Mouse (Mus musculus): ENCODE results near the gene Secisbp2l.

DNA sequence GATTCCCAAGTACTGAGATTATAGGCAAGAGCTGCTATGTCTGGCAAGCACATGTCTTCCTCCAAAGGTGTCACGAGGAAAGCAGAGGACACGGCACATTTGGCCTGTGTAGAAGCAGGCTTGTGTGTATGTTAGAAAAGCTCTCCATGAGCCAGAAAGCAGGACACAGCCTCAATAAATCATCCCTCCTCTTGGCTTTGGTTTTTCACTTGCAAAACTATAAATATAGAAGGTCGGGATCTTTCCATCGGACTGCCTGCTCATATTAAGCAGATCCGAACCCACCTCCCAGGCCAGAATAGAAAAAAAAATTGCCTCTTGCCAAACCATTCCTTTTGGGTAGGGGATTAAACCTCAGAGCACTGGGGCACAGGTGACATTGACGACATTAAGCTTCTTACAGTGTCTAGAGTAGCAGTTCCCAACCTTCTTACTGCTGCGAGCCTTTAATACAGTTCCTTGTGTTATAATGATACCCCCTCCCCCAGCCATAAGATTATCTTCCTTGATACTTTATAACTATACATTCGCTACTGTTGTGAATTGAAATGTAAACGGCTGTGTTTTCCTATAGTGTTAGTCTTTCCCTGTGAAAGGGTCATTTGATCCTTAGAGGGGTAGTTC lies 31.4 kb upstream of the Secisbp2l start:
- TF ChIP-seq CTCF (IDR thresholded peaks at IDR 0.05; ENCODE audit: low read depth, low read length) (no peak), POLR2A (IDR thresholded peaks at IDR 0.05; ENCODE audit: borderline replicate concordance, low read depth, low read length) (no peak)
